Mouse (Mus musculus): ENCODE results near the gene Fcor.

DNA sequence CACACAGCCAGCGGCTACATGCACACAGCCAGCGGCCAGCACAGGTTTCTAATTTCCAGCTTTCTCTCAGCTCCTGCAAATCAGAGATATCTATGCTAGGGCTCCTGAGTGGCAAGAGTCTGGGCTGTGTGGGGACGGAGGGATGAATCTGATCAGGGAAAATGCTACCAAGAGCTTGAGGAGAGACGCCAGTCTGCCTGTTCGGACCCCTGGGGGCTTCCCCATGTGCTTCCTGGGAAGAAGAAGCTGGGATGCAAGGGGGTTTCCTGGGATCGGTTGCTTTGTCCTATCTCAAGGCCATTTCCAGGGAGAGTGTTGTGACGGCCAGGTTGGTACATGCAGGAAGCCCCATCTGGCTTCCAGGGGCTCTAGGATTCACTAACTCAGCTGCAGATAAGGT lies 35.4 kb upstream of the Fcor start:
- TF ChIP-seq CTCF (conservative IDR thresholded peaks at IDR 0.05; ENCODE audit: insufficient read depth, insufficient read length, low read depth, low read length): no peak
- TF ChIP-seq POLR2A (IDR thresholded peaks at IDR 0.05; ENCODE audit: low read depth, low read length): no peak
